Mouse (Mus musculus) heart, postnatal 0 days (tissue): Measurements from ENCODE around the gene Fhl4.

ENCODE experiments used
- CTCF ChIP-seq: IDR thresholded peaks from 2 replicates; pipeline ENCODE4 v1.5.1; 2016; ENCODE audit warnings: antibody characterized with exemption, control low read depth, low read depth
- EP300 ChIP-seq: IDR thresholded peaks from 2 replicates; pipeline ENCODE4 v1.6.1; 2016; ENCODE audit warnings: antibody characterized with exemption, low read depth

- TF ChIP-seq CTCF (no peak), EP300 (no peak)
Observed at GRCm38 (mm10) chr10:85103085-85103885, 990 bp upstream of the Fhl4 start.
